9 mouse cellular contexts compared by ENCODE assay signal in the genomic region with DNA sequence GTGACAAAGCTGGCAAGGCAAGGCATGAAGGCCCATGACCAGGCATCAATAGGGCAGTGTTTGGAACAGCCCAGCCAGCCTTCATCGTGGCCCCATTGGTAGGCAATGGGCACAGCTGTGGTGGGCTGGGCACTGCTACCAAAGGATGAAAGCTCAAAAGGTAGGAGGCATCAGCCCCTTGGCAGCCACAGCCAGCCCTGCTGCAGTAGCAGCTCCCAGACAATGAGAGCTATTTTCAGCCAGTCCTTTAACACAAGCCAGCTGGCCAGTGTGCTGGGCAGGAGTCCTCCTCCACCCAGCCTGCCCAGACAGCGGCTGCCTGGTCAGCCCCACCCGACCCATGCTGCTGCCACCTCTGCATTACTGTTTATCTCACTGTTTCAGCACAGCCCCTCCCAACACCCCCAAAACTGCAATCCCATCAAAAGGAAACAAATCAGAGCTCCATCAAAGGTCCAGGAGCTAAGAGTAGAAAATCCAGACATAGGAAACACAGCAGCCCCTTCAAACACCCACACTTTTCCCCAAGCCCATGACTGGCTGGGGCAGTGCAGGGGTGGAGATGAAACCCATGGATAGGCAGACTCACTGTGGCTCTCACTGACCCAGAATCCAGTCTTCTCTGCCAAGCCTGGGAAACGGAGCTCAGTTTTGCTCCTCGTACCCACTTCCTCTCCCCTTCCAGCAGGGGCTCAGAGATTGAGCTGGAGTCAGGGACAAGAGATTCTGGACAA. TPM values are rescaled to one million over a fixed set of nuclear protein-coding genes. Genes with fewer than 3 reads are reported as not detected.
A peak's percentile ranks its signal among the peaks of the same experiment; 100 is the strongest.
DNase-seq lines count a peak whose midpoint lies in the region; ATAC-seq and TF ChIP-seq lines count a peak whose summit lies in the region.
"Had no signal": no experiment of that assay in that cellular context is flagged by ENCODE, and none has a peak within 500 bp of the region (broad histone marks: within the 10 kb centered on the region; RNA-seq: fewer than 3 reads in every experiment).

No protein-coding gene starts in this region.

- H3K9ac ChIP-seq in intestine, postnatal 0 days (ENCODE audit: low read depth, low read length): no peak overlapping the region
- no peak overlapping the region for H3K9ac ChIP-seq in lung, embryonic 15.5 days
- 0 out of 2 replicates have a peak overlapping the region, but pooled peaks have one; percentile 27 for H3K9ac ChIP-seq in stomach, postnatal 0 days (ENCODE audit: low read length)

- H3K4me1 ChIP-seq in intestine, postnatal 0 days (replicated peaks; ENCODE audit: control insufficient read depth, insufficient read depth, low read length): peaks cover 11% of the 10 kb centered on the region; the same call in 1 of the 2 replicates
- H3K4me1 ChIP-seq in lung, embryonic 15.5 days: peaks cover 59% of the 10 kb centered on the region
- peaks cover 9% of the 10 kb centered on the region for H3K4me1 ChIP-seq in stomach, postnatal 0 days (replicated peaks; ENCODE audit: control insufficient read depth, insufficient read depth)

- TF ChIP-seq CTCF in intestine, postnatal 0 days (IDR thresholded peaks at IDR 0.05; ENCODE audit: low read depth): no peak
- no peak for TF ChIP-seq CTCF in stomach, postnatal 0 days (IDR thresholded peaks at IDR 0.05; ENCODE audit: low read depth)

- no peak for TF ChIP-seq EP300 in stomach, postnatal 0 days (optimal IDR thresholded peaks at IDR 0.05)

- H3K27me3 ChIP-seq in intestine, postnatal 0 days (replicated peaks; ENCODE audit: control insufficient read depth, insufficient read depth, low read length): no peaks in the 10 kb centered on the region
- H3K27me3 ChIP-seq in lung, embryonic 15.5 days: no peaks in the 10 kb centered on the region
- H3K27me3 ChIP-seq in stomach, postnatal 0 days (ENCODE audit: control insufficient read depth, insufficient read depth, low read length): no peaks in the 10 kb centered on the region

- ATAC-seq in intestine, postnatal 0 days: no peak
- ATAC-seq in lung, embryonic 15.5 days (ENCODE audit: borderline replicate concordance, extremely low read depth, low FRiP score, low TSS enrichment): peak; percentile 68
- ATAC-seq in stomach, postnatal 0 days (ENCODE audit: low FRiP score, low TSS enrichment): peak; percentile 58; the same call in 1 of the 2 replicates
- ATAC-seq in activated CD4-positive, CD25-positive, alpha-beta regulatory T cell, adult 4 months: no peak

- H3K36me3 ChIP-seq in intestine, postnatal 0 days (ENCODE audit: control insufficient read depth, insufficient read depth): no peaks in the 10 kb centered on the region
- no peaks in the 10 kb centered on the region for H3K36me3 ChIP-seq in lung, embryonic 15.5 days
- no peaks in the 10 kb centered on the region for H3K36me3 ChIP-seq in stomach, postnatal 0 days (ENCODE audit: control insufficient read depth, insufficient read depth, low read length)

- peak; percentile 32 for DNase-seq in cerebellum, adult 11-12 months
- DNase-seq in cerebellum, adult 8-10 months: no peak
- peak; percentile 40 for DNase-seq in embryo, embryonic 10.5 days (ENCODE audit: low spot score)
- peak; percentile 74 to 89 for DNase-seq in heart, adult 18-20 months
- peak; percentile 30 for DNase-seq in stomach, postnatal 0 days (ENCODE audit: low spot score)

- no peak overlapping the region for H3K4me3 ChIP-seq in intestine, postnatal 0 days (ENCODE audit: low read depth, low read length)
- no peak overlapping the region for H3K4me3 ChIP-seq in lung, embryonic 15.5 days
- H3K4me3 ChIP-seq in stomach, postnatal 0 days (ENCODE audit: low read depth, low read length): no peak overlapping the region

- H3K27ac ChIP-seq in intestine, postnatal 0 days (ENCODE audit: low read depth, low read length): no peak overlapping the region
- H3K27ac ChIP-seq in lung, embryonic 15.5 days: peak overlapping the region; percentile 91
- peak overlapping the region; percentile 76 for H3K27ac ChIP-seq in stomach, postnatal 0 days (replicated peaks)

- H3K4me2 ChIP-seq in intestine, postnatal 0 days (replicated peaks; ENCODE audit: low read depth): 0 out of 2 replicates have a peak overlapping the region, but pooled peaks have one; percentile 3
- H3K4me2 ChIP-seq in lung, embryonic 15.5 days: peak overlapping the region; percentile 7; the same call in 1 of the 2 replicates
- H3K4me2 ChIP-seq in stomach, postnatal 0 days (replicated peaks; ENCODE audit: low read depth): peak overlapping the region; percentile 14; the same call in 1 of the 2 replicates

- no peaks in the 10 kb centered on the region for H3K9me3 ChIP-seq in intestine, postnatal 0 days (ENCODE audit: control insufficient read depth)
- no peaks in the 10 kb centered on the region for H3K9me3 ChIP-seq in lung, embryonic 15.5 days
- no peaks in the 10 kb centered on the region for H3K9me3 ChIP-seq in stomach, postnatal 0 days (ENCODE audit: control insufficient read depth, low read length)

- 42% methylated on average over 5 of the region's 5 CpGs for WGBS in intestine, postnatal 0 days
- WGBS in lung, embryonic 15.5 days: 19% methylated on average over 5 of the region's 5 CpGs
- 24% methylated on average over 5 of the region's 5 CpGs for WGBS in stomach, postnatal 0 days

RNA-seq across cellular contexts. Expression of gene Fmnl3, which starts 26.7 kb away (rescaled TPM):
- total RNA-seq in heart, adult 18-20 months (2021): 10 to 100 TPM; 13.4 to 14.8 TPM
- polyA plus RNA-seq in intestine, postnatal 0 days (2015; fragmentation: Nextera tagmentation; extraction: Ambion mirVana): 5.6 and 5.9 TPM in 2 replicates
- 34.5 and 34.9 TPM in 2 replicates for polyA plus RNA-seq in lung, embryonic 15.5 days (2015; fragmentation: Nextera tagmentation; extraction: Ambion mirVana)
- 8.0 and 8.6 TPM in 2 replicates for polyA plus RNA-seq in stomach, postnatal 0 days (2015; fragmentation: Nextera tagmentation; extraction: Ambion mirVana)
- polyA plus RNA-seq in activated CD4-positive, CD25-positive, alpha-beta regulatory T cell, adult 4 months (2017; shearing (Covaris generic)): 1 to 10 TPM; 6.1 to 9.0 TPM

RNA-seq across cellular contexts. Expression of gene Fam186b, which starts 47.9 kb away (rescaled TPM):
- not detected for total RNA-seq in heart, adult 18-20 months (2021)
- not detected in 2 replicates for polyA plus RNA-seq in intestine, postnatal 0 days (2015; fragmentation: Nextera tagmentation; extraction: Ambion mirVana)
- 0.05 and 0.35 TPM in 2 replicates for polyA plus RNA-seq in lung, embryonic 15.5 days (2015; fragmentation: Nextera tagmentation; extraction: Ambion mirVana)
- polyA plus RNA-seq in stomach, postnatal 0 days (2015; fragmentation: Nextera tagmentation; extraction: Ambion mirVana): 0.28 TPM in 1 of 2 replicates, not detected in the other
- polyA plus RNA-seq in activated CD4-positive, CD25-positive, alpha-beta regulatory T cell, adult 4 months (2017; shearing (Covaris generic)): under 1 TPM; 0.24 to 0.30 TPM
- polyA plus RNA-seq: neural tube, embryonic 11.5 days had no signal

RNA-seq across cellular contexts. Expression of gene Prpf40b, which starts 48.7 kb away (rescaled TPM):
- 10 to 100 TPM; 18.2 to 19.4 TPM for total RNA-seq in heart, adult 18-20 months (2021)
- 10.8 and 12.7 TPM in 2 replicates for polyA plus RNA-seq in intestine, postnatal 0 days (2015; fragmentation: Nextera tagmentation; extraction: Ambion mirVana)
- polyA plus RNA-seq in lung, embryonic 15.5 days (2015; fragmentation: Nextera tagmentation; extraction: Ambion mirVana): 55.1 and 55.3 TPM in 2 replicates
- polyA plus RNA-seq in stomach, postnatal 0 days (2015; fragmentation: Nextera tagmentation; extraction: Ambion mirVana): 16.1 and 18.3 TPM in 2 replicates
- polyA plus RNA-seq in activated CD4-positive, CD25-positive, alpha-beta regulatory T cell, adult 4 months (2017; shearing (Covaris generic)): 1 to 10 TPM; 3.9 to 7.4 TPM

RNA-seq across cellular contexts. Expression of gene Tmbim6, which starts 49.1 kb away (rescaled TPM):
- 100 to 1,000 TPM; 225 to 256 TPM for total RNA-seq in heart, adult 18-20 months (2021)
- polyA plus RNA-seq in intestine, postnatal 0 days (2015; fragmentation: Nextera tagmentation; extraction: Ambion mirVana): 1,126 and 1,190 TPM in 2 replicates
- 382 and 427 TPM in 2 replicates for polyA plus RNA-seq in lung, embryonic 15.5 days (2015; fragmentation: Nextera tagmentation; extraction: Ambion mirVana)
- polyA plus RNA-seq in stomach, postnatal 0 days (2015; fragmentation: Nextera tagmentation; extraction: Ambion mirVana): 469 and 479 TPM in 2 replicates
- 1,000 to 10,000 TPM in 1 of 2 experiments, 100 to 1,000 TPM in 1; 855 to 1,076 TPM for polyA plus RNA-seq in activated CD4-positive, CD25-positive, alpha-beta regulatory T cell, adult 4 months (2017; shearing (Covaris generic))

Comparison
In these comparisons a context has a peak if more than half of its experiments do, and no peak if none do; other contexts are left out.
1. ATAC-seq: peak in lung, embryonic 15.5 days (single experiment) and stomach, postnatal 0 days (single experiment); none in intestine, postnatal 0 days (single experiment) and activated CD4-positive, CD25-positive, alpha-beta regulatory T cell, adult 4 months (single experiment).
2. Peak in every context shown above with its lines, with median percentiles within 50 percentile points of each other: H3K4me2 ChIP-seq.